Mouse (Mus musculus): ENCODE results near the gene Ppm1l. TPM values are rescaled to one million over a fixed set of nuclear protein-coding genes. Genes with fewer than 3 reads are reported as not detected.

The Ppm1l gene
- polyA plus RNA-seq, 1 experiment from 2014 or later = 23.8 TPM

GRCm38 (mm10) chr3:69296270-69296669 lies 20.4 kb upstream of the Ppm1l start:
- Histone ChIP-seq H3K9ac (replicated peaks) (no peak overlapping the region), H3K27ac (no peak overlapping the region), H3K27me3 (no peaks in the 10 kb centered on the region), H3K36me3 (no peaks in the 10 kb centered on the region), H3K4me1 (replicated peaks) (no peaks in the 10 kb centered on the region), H3K4me2 (replicated peaks) (no peak overlapping the region), H3K4me3 (replicated peaks) (no peak overlapping the region), H3K9me3 (no peaks in the 10 kb centered on the region)
- 87% methylated on average over 8 of the region's 8 CpGs for WGBS
- ATAC-seq = no peak

GRCm38 (mm10) chr3:69300121-69300520 lies 16.5 kb upstream of the Ppm1l start:
- Histone ChIP-seq H3K27me3 (no peaks in the 10 kb centered on the region), H3K27ac (no peak overlapping the region), H3K9ac (replicated peaks) (no peak overlapping the region), H3K4me3 (replicated peaks) (no peak overlapping the region), H3K4me2 (replicated peaks) (no peak overlapping the region), H3K4me1 (replicated peaks) (no peaks in the 10 kb centered on the region), H3K9me3 (no peaks in the 10 kb centered on the region), H3K36me3 (no peaks in the 10 kb centered on the region)
- ATAC-seq = no peak
- 94% methylated on average over 1 of the region's 1 CpGs for WGBS

DNA sequence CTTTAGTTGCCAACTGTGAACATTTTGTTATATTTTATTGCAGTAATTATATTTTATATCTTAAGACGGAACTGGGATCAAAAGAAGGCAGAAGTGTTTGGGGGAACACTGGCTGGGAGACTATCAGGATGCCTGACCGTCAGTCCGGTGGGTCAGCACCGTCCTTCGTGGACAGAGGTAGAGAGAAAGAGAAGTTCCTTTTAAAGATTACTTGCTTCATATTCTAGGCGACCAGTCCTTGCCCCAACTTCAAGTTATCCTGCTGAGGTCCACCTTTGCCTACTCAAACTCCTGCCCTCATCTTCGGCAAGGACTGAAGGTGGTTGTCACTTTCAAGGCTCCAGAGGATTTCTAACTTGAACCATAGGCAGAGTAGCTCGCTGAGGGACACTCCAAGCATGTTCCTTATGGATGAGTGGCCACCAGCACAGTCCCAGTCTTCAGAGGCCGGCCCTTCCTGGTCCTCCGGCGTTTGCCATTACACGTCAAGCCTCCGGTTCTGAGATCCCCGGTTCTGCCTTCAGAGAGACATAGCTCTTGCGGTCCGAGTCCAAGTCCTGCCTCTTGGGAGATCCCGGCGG lies 761 bp upstream of the Ppm1l start:
- no peaks in the 10 kb centered on the region for H3K27me3 ChIP-seq
- H3K4me3 ChIP-seq (replicated peaks) = peak overlapping the region; percentile 82
- ATAC-seq = peak; percentile 49
- H3K27ac ChIP-seq = peak overlapping the region; percentile 92
- H3K9me3 ChIP-seq = no peaks in the 10 kb centered on the region
- WGBS = 3% methylated on average over 18 of the region's 18 CpGs
- H3K4me1 ChIP-seq (replicated peaks) = peaks cover 37% of the 10 kb centered on the region
- H3K9ac ChIP-seq (replicated peaks) = peak overlapping the region; percentile 76
- H3K4me2 ChIP-seq (replicated peaks) = peak overlapping the region; percentile 84
- no peaks in the 10 kb centered on the region for H3K36me3 ChIP-seq

- peak overlapping the region; percentile 82 for H3K4me3 ChIP-seq (replicated peaks)
- peak overlapping the region; percentile 92 for H3K27ac ChIP-seq
- H3K9ac ChIP-seq (replicated peaks) = peak overlapping the region; percentile 93
- H3K9me3 ChIP-seq = no peaks in the 10 kb centered on the region
- H3K4me2 ChIP-seq (replicated peaks) = peak overlapping the region; percentile 84
- H3K4me1 ChIP-seq (replicated peaks) = peaks cover 43% of the 10 kb centered on the region
- H3K36me3 ChIP-seq = no peaks in the 10 kb centered on the region
- H3K27me3 ChIP-seq = no peaks in the 10 kb centered on the region
- under 1% methylated on average over 68 of the region's 73 CpGs for WGBS
- ATAC-seq = peak; percentile 57
These were observed 827 bp downstream of the Ppm1l start for GRCm38 (mm10) chr3:69317251-69318125.

DNA sequence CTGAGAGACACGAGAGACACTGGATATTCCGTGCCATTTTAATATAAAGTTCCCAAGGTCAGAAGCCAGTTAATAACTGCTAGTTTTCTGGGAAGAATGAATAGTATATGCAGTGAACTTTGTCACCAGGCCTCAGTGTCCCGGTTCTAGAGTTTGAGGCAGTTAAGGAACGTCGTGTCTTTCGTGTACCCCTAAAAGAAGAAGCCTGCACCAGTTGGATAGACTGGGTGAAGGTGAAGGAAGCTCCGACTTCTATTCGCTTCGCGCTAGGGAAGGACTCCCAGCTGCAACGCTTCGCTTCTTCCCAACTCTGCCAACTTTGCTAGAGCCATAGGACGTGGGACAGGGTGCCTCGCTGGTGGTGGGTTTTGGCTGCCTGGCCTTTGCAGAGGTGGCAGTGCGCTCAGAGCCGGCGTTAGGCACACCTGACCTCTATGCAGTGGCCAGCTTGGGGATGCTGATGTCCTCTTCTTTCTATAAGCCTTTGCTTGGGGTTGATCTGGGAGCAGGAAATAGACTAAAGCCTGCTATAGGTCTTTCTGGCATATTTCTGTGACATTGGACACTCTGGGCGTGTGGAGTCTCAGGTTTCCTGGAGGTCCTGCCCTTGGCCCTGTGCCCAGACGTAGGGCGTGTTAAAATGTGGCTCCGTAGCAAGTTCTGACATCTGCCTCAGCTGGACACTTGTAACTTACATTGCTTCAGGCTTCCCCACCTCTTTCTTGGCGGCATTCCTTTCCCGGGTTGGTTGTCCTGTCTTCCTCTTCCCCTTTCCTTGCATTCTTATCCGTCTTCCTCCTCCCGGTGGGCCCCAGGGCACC lies 1.7 kb downstream of the Ppm1l start:
- no peak for ATAC-seq
- peak overlapping the region; percentile 93 for H3K9ac ChIP-seq (replicated peaks)
- peaks cover 44% of the 10 kb centered on the region for H3K4me1 ChIP-seq (replicated peaks)
- no peaks in the 10 kb centered on the region for H3K36me3 ChIP-seq
- 6% methylated on average over 25 of the region's 25 CpGs for WGBS
- H3K9me3 ChIP-seq = no peaks in the 10 kb centered on the region
- H3K27ac ChIP-seq = no peak overlapping the region
- H3K4me2 ChIP-seq (replicated peaks) = peak overlapping the region; percentile 84
- H3K27me3 ChIP-seq = no peaks in the 10 kb centered on the region
- peak overlapping the region; percentile 82 for H3K4me3 ChIP-seq (replicated peaks)

- no peak for ATAC-seq
These were observed 2.5 kb downstream of the Ppm1l start for GRCm38 (mm10) chr3:69319061-69319720.

GRCm38 (mm10) chr3:69323982-69324381 lies 7.3 kb downstream of the Ppm1l start:
- ATAC-seq = no peak
- no peak overlapping the region for H3K4me3 ChIP-seq (replicated peaks)
- peaks cover 28% of the 10 kb centered on the region for H3K4me1 ChIP-seq (replicated peaks)
- no peaks in the 10 kb centered on the region for H3K27me3 ChIP-seq
- no peak overlapping the region for H3K9ac ChIP-seq (replicated peaks)
- H3K27ac ChIP-seq = no peak overlapping the region
- no peaks in the 10 kb centered on the region for H3K36me3 ChIP-seq
- H3K9me3 ChIP-seq = no peaks in the 10 kb centered on the region
- no peak overlapping the region for H3K4me2 ChIP-seq (replicated peaks)
- WGBS = 83% methylated on average over 3 of the region's 3 CpGs

More at GRCm38 (mm10) chr3:69319061-69319720, 2.5 kb downstream of the Ppm1l start:
- no peaks in the 10 kb centered on the region for H3K36me3 ChIP-seq
- peak overlapping the region; percentile 84 for H3K4me2 ChIP-seq (replicated peaks)
- WGBS = 85% methylated on average over 6 of the region's 6 CpGs
- H3K9me3 ChIP-seq = no peaks in the 10 kb centered on the region
- no peak overlapping the region for H3K27ac ChIP-seq
- H3K9ac ChIP-seq (replicated peaks) = peak overlapping the region; percentile 93
- H3K4me1 ChIP-seq (replicated peaks) = peaks cover 46% of the 10 kb centered on the region
- no peaks in the 10 kb centered on the region for H3K27me3 ChIP-seq
- peak overlapping the region; percentile 82 for H3K4me3 ChIP-seq (replicated peaks)

GRCm38 (mm10) chr3:69329910-69330309 lies 13.2 kb downstream of the Ppm1l start:
- H3K27ac ChIP-seq = no peak overlapping the region
- no peak for ATAC-seq
- no peak overlapping the region for H3K4me2 ChIP-seq (replicated peaks)
- no peaks in the 10 kb centered on the region for H3K27me3 ChIP-seq
- H3K9ac ChIP-seq (replicated peaks) = no peak overlapping the region
- WGBS = 82% methylated on average over 5 of the region's 5 CpGs
- no peaks in the 10 kb centered on the region for H3K9me3 ChIP-seq
- no peak overlapping the region for H3K4me3 ChIP-seq (replicated peaks)
- peaks cover 5% of the 10 kb centered on the region for H3K4me1 ChIP-seq (replicated peaks)
- no peaks in the 10 kb centered on the region for H3K36me3 ChIP-seq

GRCm38 (mm10) chr3:69333819-69334218 lies 17.2 kb downstream of the Ppm1l start:
- Histone ChIP-seq H3K9ac (replicated peaks) (no peak overlapping the region), H3K27me3 (no peaks in the 10 kb centered on the region), H3K4me2 (replicated peaks) (no peak overlapping the region), H3K27ac (no peak overlapping the region), H3K9me3 (no peaks in the 10 kb centered on the region), H3K4me1 (replicated peaks) (peaks cover 5% of the 10 kb centered on the region), H3K4me3 (replicated peaks) (no peak overlapping the region), H3K36me3 (no peaks in the 10 kb centered on the region)
- WGBS = 47% methylated on average over 9 of the region's 9 CpGs
- ATAC-seq = no peak

GRCm38 (mm10) chr3:69340486-69340885 lies 23.8 kb downstream of the Ppm1l start:
- no peak for ATAC-seq
- Histone ChIP-seq H3K4me1 (replicated peaks) (peaks cover 7% of the 10 kb centered on the region; the same call in 1 of the 2 replicates), H3K4me2 (replicated peaks) (no peak overlapping the region), H3K4me3 (replicated peaks) (no peak overlapping the region), H3K27me3 (no peaks in the 10 kb centered on the region), H3K9me3 (no peaks in the 10 kb centered on the region), H3K36me3 (no peaks in the 10 kb centered on the region), H3K27ac (no peak overlapping the region), H3K9ac (replicated peaks) (no peak overlapping the region)
- WGBS = 79% methylated on average over 1 of the region's 1 CpGs

DNA sequence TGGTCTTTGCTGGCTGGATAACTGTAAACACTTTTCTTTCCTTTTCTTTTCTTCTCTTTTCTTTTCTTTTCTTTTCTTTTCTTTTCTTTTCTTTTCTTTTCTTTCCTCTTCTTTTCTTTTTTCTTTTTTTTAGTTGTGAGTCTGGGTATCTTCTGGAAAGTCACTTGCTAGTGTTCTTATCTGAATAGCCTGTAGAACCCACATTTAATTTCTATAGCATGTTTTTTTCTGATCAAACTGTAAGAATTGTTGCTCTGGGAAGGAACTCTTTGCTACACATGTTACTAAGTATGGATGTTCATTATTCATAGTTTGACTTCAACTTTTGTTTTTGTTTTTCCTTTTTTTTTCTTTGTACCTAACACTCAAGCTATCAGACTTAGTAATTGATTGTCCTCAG lies 24.3 kb downstream of the Ppm1l start:
- no peaks in the 10 kb centered on the region for H3K27me3 ChIP-seq
- H3K9me3 ChIP-seq = no peaks in the 10 kb centered on the region
- no peaks in the 10 kb centered on the region for H3K36me3 ChIP-seq
- no peak overlapping the region for H3K9ac ChIP-seq (replicated peaks)
- H3K4me3 ChIP-seq (replicated peaks) = no peak overlapping the region
- no peak overlapping the region for H3K27ac ChIP-seq
- peaks cover 7% of the 10 kb centered on the region; the same call in 1 of the 2 replicates for H3K4me1 ChIP-seq (replicated peaks)
- no peak overlapping the region for H3K4me2 ChIP-seq (replicated peaks)
- no peak for ATAC-seq

Measured in midbrain, embryonic 13.5 days (tissue).